Mouse (Mus musculus) cortical plate, adult 2 months (tissue): ENCODE data around the gene Fastkd3.

Experiments used
- CTCF ChIP-seq: fragments of 200-500 bp; IDR thresholded peaks from 2 replicates; pipeline ENCODE4 v1.5.1; 2011; ENCODE audit warnings: mild to moderate bottlenecking, control low read depth, low read length; ENCODE audit not compliant: insufficient read depth; ENCODE audit errors: extremely low read depth
- POLR2A ChIP-seq: fragments of 200-500 bp; IDR thresholded peaks from 2 replicates; pipeline ENCODE4 v1.6.1; 2011; ENCODE audit warnings: mild to moderate bottlenecking, low read length, control low read depth; ENCODE audit not compliant: insufficient read depth; ENCODE audit errors: extremely low read depth

DNA sequence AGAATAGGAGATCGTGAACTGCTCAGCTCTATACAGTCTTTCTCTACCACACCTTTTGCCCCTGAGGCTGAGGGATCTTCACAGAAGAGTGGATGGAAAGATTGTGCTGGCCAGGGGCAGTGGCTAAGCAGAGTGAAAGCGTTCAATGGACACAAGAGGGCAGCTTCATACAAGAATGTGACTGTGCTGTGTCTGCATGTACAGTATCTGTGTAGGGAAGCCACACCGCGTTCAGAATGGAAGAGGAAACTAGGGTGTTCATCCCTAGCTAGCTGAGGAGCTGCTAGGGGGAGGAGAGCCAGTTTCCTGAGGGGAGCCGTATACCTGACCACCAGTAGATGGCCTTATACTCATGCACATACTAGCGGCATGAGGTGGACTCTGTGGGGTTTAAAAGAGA lies 40.8 kb downstream of the Fastkd3 start:
- TF ChIP-seq CTCF (peak; percentile 36), POLR2A (no peak)
